Mouse (Mus musculus) hindbrain, embryonic 16.5 days (tissue): ENCODE data around the gene Plac9a. TPM values are rescaled to one million over a fixed set of nuclear protein-coding genes. Genes with fewer than 3 reads are reported as not detected.
A peak's percentile ranks its signal among the peaks of the same experiment; 100 is the strongest.
"Not testable (repeated sequence)": the region's sequence is repeated elsewhere in the genome, so short reads cannot be mapped to it uniquely, and the experiment has no call there.

Source experiments
- ATAC-seq: fragments of 200-750 bp; cut with Nextera tagmentation; 2 replicates; pipeline ENCODE4 v1.8.0; 2017; ENCODE audit warnings: moderate TSS enrichment, moderate library complexity
- H3K27ac ChIP-seq: fragments of 300-500 bp; sonication (generic); 2 replicates; pipeline ENCODE4 v1.5.1; 2014; ENCODE audit warnings: low read depth, mild to moderate bottlenecking, control low read depth, low read length, moderate library complexity
- H3K27me3 ChIP-seq: fragments of 300-500 bp; sonication (generic); replicated peaks from 2 replicates; pipeline ENCODE4 v1.6.1; 2014; ENCODE audit warnings: low read length; ENCODE audit not compliant: control insufficient read depth, insufficient read depth
- H3K36me3 ChIP-seq: fragments of 300-500 bp; sonication (generic); 2 replicates; pipeline ENCODE4 v1.6.1; 2014; ENCODE audit warnings: mild to moderate bottlenecking, low read length, moderate library complexity, mixed read lengths; ENCODE audit not compliant: control insufficient read depth, insufficient read depth
- H3K4me1 ChIP-seq: fragments of 300-500 bp; sonication (generic); 2 replicates; pipeline ENCODE4 v1.6.1; 2014; ENCODE audit warnings: low read depth, low read length; ENCODE audit not compliant: control insufficient read depth, insufficient read depth
- H3K4me2 ChIP-seq: fragments of 300-500 bp; sonication (generic); 2 replicates; pipeline ENCODE4 v1.6.1; 2014; ENCODE audit warnings: mild to moderate bottlenecking, low read length, control low read depth, moderate library complexity
- H3K4me3 ChIP-seq: fragments of 300-500 bp; sonication (generic); 2 replicates; pipeline ENCODE4 v1.5.1; 2014; ENCODE audit warnings: mild to moderate bottlenecking, low read length, control low read depth, moderate library complexity
- H3K9ac ChIP-seq: fragments of 300-500 bp; sonication (generic); 2 replicates; pipeline ENCODE4 v1.6.1; 2014; ENCODE audit warnings: low read depth, mild to moderate bottlenecking, control low read depth, low read length, moderate library complexity
- H3K9me3 ChIP-seq: fragments of 300-500 bp; sonication (generic); 2 replicates; pipeline ENCODE4 v1.6.1; 2014; ENCODE audit warnings: mild to moderate bottlenecking, low read length, moderate library complexity; ENCODE audit not compliant: control insufficient read depth
- WGBS: fragments of 180-500 bp; shearing (Covaris S2); extraction: QIAGEN DNeasy Blood & Tissue Kit; methylation state at CpG from one replicate; pipeline ENCODE4 v1.1.7; 2014; 5-methylcytosine and 5-hydroxymethylcytosine counted together
- polyA plus RNA-seq: library from polyadenylated mRNA; unstranded; fragments of >200 nt; fragmentation: Nextera tagmentation; extraction: Ambion mirVana; gene quantifications from 2 replicates; pipeline ENCODE4 v1.2.1, GENCODE M21; 2015

The Plac9a gene
- not detected in 2 replicates for polyA plus RNA-seq

DNA sequence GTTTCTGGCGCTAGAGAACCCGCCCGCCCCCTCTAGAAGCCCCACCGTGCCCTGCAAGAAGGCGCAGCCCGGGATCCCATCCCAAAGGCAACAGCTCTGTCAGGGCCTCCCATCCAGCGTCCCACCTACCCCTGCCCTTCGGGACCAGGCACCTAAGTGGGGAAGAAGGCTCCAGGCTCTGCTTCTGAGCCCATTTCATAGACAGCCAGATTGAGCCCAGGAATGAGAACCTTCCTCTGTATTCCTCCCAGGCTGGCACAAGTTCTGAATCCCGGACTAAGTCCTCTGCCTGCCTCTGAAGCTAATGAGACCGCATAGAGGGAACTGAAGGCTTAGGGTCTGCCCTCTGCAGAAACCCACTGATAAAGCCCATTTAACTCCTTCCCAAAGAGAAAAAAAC lies at the start of gene Plac9a:
Gene Plac9a, minus strand, starts transcription at position 101 of the 400 bp plus-strand sequence.
- not testable (repeated sequence) for H3K36me3 ChIP-seq, H3K27me3 ChIP-seq, H3K27ac ChIP-seq, H3K4me1 ChIP-seq, H3K9ac ChIP-seq, H3K4me3 ChIP-seq, H3K4me2 ChIP-seq, H3K9me3 ChIP-seq, ATAC-seq
- WGBS, result no CpG with 5 or more reads among the region's 10 CpGs

DNA sequence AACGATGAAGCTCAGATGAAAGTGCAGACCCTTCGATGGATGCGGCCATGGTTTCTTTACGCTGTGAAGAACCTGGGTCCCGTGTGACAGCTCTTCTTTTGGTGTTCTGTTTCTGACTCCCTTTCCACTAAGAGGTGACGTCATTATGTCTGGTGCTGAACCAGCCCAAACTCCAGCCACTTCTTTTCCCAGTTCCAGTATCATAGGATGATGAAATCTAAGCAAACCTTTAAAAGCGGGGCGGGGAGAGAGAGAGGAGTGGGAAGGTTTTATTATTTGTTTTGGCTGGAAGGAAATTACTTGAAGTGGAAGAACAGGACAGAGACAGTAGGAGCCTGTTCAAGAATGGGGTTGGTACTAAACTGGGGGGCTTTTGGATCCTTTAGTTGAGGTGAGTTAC lies 35.1 kb upstream of the Plac9a start, which contains the start of gene Cphx1:
Gene Cphx1, plus strand, starts transcription at position 301 of the 400 bp plus-strand sequence.
- not testable (repeated sequence) for ATAC-seq, H3K4me2 ChIP-seq, H3K4me3 ChIP-seq, H3K9me3 ChIP-seq, H3K9ac ChIP-seq, H3K27ac ChIP-seq, H3K4me1 ChIP-seq, H3K36me3 ChIP-seq, H3K27me3 ChIP-seq
- no CpG with 5 or more reads among the region's 8 CpGs for WGBS

DNA sequence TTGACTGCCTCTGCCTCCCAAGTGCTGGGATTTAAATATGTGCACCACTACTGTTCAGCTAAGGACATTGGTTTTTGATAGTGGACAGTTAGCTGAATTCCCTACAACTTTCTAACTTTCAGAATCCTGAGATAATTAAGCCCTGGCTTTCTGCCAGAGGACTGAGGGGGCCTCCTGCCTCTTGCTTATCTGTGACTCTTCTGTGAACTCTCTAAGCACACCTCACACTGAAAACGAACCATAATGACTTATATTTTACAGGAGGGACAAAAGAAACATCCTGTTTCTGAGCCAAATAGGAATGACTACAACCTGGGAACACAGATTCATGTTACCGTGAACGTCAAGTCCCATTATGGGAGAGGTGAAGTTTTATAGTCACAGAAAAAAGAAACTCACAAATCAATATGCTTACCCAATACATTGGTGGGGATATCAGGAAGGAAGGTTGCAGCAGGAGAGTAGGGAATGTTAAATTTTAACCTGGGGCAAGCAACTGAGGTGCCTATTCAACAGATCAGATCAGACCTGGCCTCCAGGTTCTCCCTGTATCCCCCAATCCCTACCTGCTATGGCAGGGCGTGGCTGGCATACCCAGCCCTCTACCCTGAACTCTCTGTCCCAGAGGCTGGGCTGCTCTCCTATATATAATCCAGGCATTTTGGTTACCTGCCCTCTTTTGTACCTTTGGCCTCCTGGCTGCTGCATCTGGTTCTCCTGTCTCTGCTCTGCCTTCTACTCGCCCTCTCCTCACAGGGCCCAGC lies 34.1 kb upstream of the Plac9a start:
- not testable (repeated sequence) for H3K9me3 ChIP-seq, H3K27me3 ChIP-seq, H3K9ac ChIP-seq, H3K36me3 ChIP-seq, H3K27ac ChIP-seq, H3K4me1 ChIP-seq, H3K4me2 ChIP-seq, H3K4me3 ChIP-seq, ATAC-seq
- WGBS, result no CpG with 5 or more reads among the region's 5 CpGs

DNA sequence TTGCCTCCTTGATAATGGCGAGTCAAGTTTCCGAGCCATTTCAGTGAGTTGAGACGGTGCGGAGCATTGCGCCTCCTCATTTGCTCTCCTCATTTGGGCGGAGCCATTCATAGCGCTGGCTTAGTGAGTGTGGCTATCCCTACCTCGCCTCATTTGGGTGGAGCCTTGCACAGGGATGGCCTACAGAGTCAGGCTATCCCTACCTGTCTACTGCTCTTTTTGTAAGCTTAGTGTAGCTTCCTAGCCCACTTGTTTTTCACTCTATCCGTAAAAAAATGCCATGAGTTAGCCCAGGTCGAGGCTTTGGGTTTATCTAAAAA lies 24.6 kb upstream of the Plac9a start, which contains the start of gene Tmem254a:
Gene Tmem254a, minus strand, starts transcription at position 111 of the 320 bp plus-strand sequence.
- H3K9ac ChIP-seq, H3K27ac ChIP-seq, H3K36me3 ChIP-seq, H3K9me3 ChIP-seq, H3K4me1 ChIP-seq, H3K4me3 ChIP-seq, H3K4me2 ChIP-seq, H3K27me3 ChIP-seq: not testable (repeated sequence)
- no CpG with 5 or more reads among the region's 10 CpGs for WGBS
- ATAC-seq, result peak; percentile 92

DNA sequence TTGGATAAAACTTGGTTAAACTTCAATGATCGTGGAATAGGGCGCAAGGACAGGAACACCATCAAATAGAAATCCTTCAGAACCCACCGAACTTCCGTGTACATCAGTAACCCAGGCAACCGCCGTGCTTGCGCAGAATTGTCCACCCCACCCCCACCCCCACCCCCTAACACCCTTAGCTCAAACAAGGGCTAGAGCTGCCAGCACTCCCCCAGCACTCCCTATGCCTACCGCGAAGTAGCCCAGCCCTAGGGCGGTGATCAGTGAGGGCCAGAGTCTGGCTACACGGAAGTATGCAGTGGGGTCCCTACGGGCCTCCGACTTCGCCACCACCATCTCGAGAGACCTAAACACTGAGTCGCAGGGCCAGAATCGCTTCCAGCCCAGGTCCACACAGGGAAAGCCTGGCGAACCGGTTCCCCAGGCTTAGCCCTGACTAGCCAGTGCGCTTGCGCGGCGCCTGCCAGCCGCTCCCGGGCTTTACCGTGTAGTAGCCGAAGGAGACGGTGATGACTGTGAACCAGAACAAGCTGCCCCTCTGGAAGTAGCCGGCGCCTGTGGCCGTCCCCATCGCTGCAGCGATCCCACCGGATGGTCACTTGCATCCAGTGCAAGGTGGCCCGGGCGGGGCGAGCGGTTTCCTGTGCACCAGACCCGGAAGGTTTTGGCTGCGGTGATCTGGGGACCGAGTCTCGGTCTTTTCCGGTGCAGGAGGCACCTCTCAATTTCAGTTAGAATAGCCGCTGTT lies 24.1 kb upstream of the Plac9a start:
- not testable (repeated sequence) for H3K4me2 ChIP-seq, H3K36me3 ChIP-seq, H3K4me1 ChIP-seq, H3K27me3 ChIP-seq, H3K4me3 ChIP-seq, H3K9ac ChIP-seq, H3K9me3 ChIP-seq, H3K27ac ChIP-seq
- peak; percentile 93 for ATAC-seq
- WGBS, result no CpG with 5 or more reads among the region's 44 CpGs

DNA sequence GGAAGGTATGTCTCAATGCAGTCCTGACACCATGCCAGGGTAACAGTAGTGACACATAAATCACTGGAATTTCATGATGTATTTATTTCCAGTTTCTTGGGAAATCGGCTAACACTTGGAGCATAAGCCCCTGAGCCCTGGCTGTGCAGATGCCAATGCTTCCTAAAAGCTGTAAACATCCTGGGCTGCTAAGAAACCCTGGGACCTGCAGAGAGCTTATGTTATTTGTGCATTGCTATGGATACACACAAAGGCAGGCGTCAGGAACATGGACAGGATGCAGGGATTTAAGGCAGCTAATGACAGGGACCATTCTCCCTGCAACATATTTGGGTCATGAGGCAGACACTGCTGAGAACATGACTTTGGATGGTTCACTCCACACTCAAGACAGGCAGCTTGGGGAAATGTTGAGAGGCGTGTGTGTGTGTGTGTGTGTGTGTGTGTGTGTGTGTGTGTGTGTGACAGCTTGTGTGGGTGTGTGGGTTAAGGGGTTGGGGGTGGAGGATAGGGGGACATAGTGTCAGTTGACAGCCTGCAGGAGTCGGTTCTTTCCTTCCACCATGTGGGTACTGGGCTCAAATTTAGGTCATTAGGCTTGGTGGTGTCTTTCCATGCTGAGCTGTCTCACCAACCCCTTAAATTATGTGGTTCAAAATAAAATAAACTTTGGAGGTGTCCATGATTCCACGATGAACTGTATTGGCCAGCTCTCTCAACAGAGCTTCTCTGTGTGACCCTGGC lies 15.7 kb upstream of the Plac9a start:
- no CpG with 5 or more reads among the region's 5 CpGs for WGBS
- H3K4me2 ChIP-seq, ATAC-seq, H3K36me3 ChIP-seq, H3K4me3 ChIP-seq, H3K9me3 ChIP-seq, H3K9ac ChIP-seq, H3K27ac ChIP-seq, H3K27me3 ChIP-seq, H3K4me1 ChIP-seq: not testable (repeated sequence)

DNA sequence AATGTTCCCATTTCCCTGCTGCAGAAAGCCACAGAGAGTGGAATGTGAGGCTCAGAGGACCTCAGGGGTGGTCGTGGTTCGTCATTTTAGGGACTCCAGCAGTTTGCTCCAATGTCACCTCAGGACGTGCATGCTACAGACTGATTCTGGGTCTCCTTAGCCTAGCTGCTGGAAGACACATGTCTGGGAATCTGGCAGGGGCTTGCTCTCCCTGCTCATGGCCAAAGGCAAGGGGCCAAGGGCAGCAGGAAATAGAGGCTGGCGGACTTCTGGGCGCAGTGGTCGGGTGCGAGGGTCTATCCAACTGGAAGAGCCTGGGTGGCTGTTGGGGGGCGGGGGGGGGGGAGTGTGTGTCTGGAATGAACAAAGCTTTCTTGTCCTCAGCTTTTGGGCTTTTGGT lies 6.1 kb upstream of the Plac9a start:
- H3K27me3 ChIP-seq, H3K4me1 ChIP-seq, H3K9ac ChIP-seq, H3K4me2 ChIP-seq, H3K27ac ChIP-seq, H3K9me3 ChIP-seq, H3K4me3 ChIP-seq, H3K36me3 ChIP-seq: not testable (repeated sequence)
- WGBS, result no CpG with 5 or more reads among the region's 8 CpGs
- ATAC-seq, result 0 out of 2 replicates have a peak, but pooled peaks have one; percentile 30

DNA sequence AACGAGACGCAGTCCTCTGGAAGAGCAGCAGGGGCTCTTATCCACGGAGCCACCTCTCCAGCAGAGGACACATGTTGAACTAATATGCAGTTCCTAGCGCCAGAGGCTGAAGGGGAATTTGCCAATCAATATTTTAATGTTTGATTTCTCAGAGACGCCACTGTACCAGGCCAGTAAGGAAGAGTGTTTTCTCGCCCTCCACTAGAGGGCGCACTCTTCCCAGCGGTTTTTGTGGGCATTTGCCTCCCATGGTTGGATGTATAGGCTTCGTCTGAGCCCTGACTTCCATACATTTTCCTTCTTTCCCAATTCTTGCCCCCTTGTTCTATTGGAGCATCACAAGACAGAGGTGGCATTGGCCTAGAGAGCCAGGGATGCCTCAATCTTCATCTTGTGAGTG lies 4.4 kb upstream of the Plac9a start:
- not testable (repeated sequence) for H3K9me3 ChIP-seq

DNA sequence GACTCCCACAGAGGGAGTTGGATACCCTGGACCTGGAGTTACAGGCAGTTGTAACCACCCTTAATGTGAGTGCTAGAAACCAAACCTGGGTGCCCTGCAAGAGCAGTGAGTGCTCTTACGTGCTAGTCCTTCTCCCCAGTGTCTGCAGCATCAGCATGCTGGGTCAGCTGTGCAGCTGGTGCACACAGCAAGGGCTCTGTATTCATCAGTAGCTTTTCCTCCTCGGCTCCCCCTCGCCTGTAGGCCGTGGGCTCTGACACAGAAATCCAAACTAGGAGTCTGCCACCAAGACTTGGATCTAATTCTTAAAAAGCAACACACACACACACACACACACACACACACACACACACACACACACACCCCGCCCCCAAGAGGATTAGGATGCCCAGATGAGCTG lies 2.3 kb upstream of the Plac9a start:
- not testable (repeated sequence) for H3K36me3 ChIP-seq, H3K4me1 ChIP-seq, H3K4me2 ChIP-seq, H3K4me3 ChIP-seq, ATAC-seq, H3K27me3 ChIP-seq, H3K27ac ChIP-seq, H3K9me3 ChIP-seq, H3K9ac ChIP-seq
- 50% methylated on average over 1 of the region's 5 CpGs for WGBS

More for the DNA sequence above, 4.4 kb upstream of the Plac9a start:
- not testable (repeated sequence) for H3K4me3 ChIP-seq, H3K36me3 ChIP-seq, H3K27ac ChIP-seq, H3K27me3 ChIP-seq, ATAC-seq, H3K4me1 ChIP-seq, H3K9ac ChIP-seq, H3K4me2 ChIP-seq
- WGBS, result no CpG with 5 or more reads among the region's 9 CpGs
